Mouse (Mus musculus): ENCODE measurements around the gene Ube2l6.

Ube2l6 gene

GRCm38 (mm10) chr2:84798493-84798921 lies at the start of gene Ube2l6:
Ube2l6 (plus strand) TSS chr2:84798828.
- peak; percentile 57 for DNase-seq

GRCm38 (mm10) chr2:84750115-84750514 lies 48.5 kb upstream of the Ube2l6 start:
- DNase-seq = no peak

- DNase-seq = no peak
These were observed 42.4 kb upstream of the Ube2l6 start for GRCm38 (mm10) chr2:84756245-84756644.

- DNase-seq = no peak
These were observed 41.5 kb upstream of the Ube2l6 start for GRCm38 (mm10) chr2:84757026-84757682.

DNA sequence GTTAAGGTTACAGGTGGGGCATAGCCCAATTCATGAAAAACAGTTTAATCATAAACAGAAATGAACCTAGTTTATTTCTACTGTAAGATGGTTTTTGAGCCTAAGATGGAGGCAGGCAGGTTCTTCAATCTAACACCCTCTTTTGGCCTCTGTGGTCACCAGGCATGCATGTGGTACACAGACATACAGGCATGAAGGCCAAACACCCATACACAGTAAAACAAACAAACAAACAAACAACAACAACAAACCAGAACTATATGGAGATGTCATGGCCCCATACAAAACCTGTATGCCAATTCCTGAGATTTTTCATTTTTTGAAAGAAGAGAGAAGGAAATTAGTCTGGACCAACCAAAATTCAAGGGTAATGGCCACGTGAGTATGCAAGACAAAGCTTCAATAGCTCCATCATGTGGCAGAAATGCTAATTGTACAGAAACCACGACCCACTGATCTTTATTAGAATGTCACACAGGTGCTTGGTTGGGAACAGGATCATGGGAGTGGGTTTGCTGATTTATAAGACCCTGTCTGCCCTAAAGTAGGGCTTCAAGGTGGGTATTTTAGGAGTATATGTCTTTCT lies 40.0 kb upstream of the Ube2l6 start:
- peak; percentile 39 for DNase-seq

- no peak for DNase-seq
These were observed 37.9 kb upstream of the Ube2l6 start for GRCm38 (mm10) chr2:84760777-84761176.

GRCm38 (mm10) chr2:84761309-84761708 lies 37.3 kb upstream of the Ube2l6 start:
- DNase-seq = no peak

- no peak for DNase-seq
These were observed 36.8 kb upstream of the Ube2l6 start for GRCm38 (mm10) chr2:84761840-84762239.

- DNase-seq = no peak
These were observed 36.3 kb upstream of the Ube2l6 start for GRCm38 (mm10) chr2:84762295-84762694.

DNA sequence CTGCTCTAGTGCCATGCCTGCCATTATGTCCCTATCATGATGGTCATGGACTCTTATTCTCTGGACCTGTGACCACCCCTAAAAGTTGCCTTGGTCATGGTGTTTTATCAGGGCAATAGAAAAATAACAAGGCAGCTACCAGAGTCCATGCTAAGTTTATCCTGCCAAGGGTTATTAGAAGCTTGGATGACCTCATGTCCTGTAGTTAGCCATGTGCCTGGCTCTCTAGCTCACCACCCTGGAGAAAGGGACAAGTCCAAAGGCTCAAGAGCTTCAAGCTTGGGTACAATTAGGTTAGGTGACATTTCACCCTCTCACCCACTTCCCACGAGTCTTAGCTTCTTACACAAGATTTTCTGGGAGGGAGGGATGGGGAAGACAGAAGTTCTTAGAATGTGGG lies 35.8 kb upstream of the Ube2l6 start:
- no peak for DNase-seq

- no peak for DNase-seq
These were observed 28.1 kb upstream of the Ube2l6 start for GRCm38 (mm10) chr2:84770501-84770900.

GRCm38 (mm10) chr2:84772454-84772853 lies 26.2 kb upstream of the Ube2l6 start:
- no peak for DNase-seq

GRCm38 (mm10) chr2:84773195-84773594 lies 25.4 kb upstream of the Ube2l6 start:
- DNase-seq = no peak

GRCm38 (mm10) chr2:84774751-84775150 lies 23.9 kb upstream of the Ube2l6 start:
- peak; percentile 77 for DNase-seq

DNA sequence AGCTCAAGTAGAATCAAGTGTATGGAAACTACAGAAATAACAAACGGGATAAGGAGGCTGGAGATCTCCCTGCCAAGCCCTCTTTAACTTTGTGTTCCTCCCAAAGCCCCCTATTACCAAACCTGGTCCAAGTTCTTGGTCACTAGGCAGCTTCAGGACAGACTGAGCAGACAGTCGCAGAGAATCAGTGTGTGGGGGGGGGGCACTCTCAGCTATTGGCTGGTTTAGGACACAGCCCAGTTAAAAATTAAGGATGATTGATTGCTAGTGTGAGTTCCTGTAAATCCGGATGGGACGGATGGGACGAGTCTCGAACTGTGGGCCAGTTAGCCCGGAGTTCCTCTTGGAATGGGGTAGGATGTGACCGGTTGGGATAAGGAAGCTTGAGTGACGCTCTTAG lies 23.4 kb upstream of the Ube2l6 start, which contains the start of gene Serping1:
Gene Serping1, minus strand, starts transcription at position 204 of the 400 bp plus-strand sequence.
- no peak for DNase-seq

- DNase-seq = no peak
These were observed 23.0 kb upstream of the Ube2l6 start for GRCm38 (mm10) chr2:84775665-84776064.

DNA sequence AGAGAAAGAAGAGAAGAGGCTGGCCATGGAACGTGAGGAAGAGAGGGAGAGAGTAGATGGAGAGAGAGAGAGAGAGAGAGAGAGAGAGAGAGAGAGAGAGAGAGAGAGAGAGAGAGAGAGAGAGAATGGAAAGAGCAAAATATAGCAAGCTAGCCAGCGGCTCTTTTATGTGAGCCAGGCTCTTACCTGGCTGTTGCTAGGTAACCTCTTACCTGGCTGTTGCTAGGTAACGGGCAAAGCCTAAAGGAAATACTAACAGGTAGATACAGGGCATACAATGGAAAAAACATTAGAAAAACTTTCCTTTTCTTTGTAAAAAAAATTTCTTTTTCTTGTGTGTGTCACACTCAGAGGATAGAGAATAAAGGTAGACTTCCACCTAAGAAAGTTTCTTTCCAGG lies 20.9 kb upstream of the Ube2l6 start:
- DNase-seq = no peak

- DNase-seq = no peak
These were observed 19.4 kb upstream of the Ube2l6 start for GRCm38 (mm10) chr2:84779210-84779609.

- DNase-seq = no peak
These were observed 15.3 kb upstream of the Ube2l6 start for GRCm38 (mm10) chr2:84783315-84783714.

DNA sequence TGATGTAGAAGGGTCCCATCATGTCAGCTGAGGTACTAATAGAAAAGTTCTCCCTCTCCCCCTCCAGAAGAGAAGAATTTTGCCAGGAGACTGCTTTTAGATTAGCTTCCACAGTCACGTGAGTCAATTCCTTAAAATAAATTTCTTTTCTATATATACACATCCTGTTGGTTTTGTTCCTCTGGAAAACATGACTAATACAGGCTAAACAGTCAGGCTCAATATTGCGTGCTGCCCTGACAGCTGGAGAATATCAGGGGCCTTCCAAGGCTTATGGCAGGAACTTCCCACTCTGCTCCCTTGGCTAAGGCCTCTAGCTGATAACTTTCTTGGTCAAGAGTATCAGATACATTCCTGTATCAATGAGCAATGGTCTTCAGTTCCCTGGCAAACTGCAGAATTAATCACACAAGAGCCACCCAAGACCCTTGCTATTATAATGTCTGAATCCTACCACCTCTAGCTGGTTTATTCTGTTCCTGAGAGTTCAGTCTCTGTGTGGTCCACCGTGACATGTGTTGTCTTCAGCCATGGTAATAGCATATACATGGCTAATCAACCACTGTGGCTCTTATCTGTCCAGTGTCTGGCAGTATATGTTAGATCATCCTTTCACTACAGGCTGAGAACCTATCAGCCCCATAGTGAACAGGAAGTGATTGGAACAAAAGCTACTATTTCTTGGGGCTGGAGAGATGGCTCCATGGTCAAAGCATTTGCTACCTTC lies 14.6 kb upstream of the Ube2l6 start:
- no peak for DNase-seq

- DNase-seq = no peak
These were observed 10.3 kb upstream of the Ube2l6 start for GRCm38 (mm10) chr2:84788316-84788715.

- no peak for DNase-seq
These were observed 8.2 kb upstream of the Ube2l6 start for GRCm38 (mm10) chr2:84790418-84790817.

DNA sequence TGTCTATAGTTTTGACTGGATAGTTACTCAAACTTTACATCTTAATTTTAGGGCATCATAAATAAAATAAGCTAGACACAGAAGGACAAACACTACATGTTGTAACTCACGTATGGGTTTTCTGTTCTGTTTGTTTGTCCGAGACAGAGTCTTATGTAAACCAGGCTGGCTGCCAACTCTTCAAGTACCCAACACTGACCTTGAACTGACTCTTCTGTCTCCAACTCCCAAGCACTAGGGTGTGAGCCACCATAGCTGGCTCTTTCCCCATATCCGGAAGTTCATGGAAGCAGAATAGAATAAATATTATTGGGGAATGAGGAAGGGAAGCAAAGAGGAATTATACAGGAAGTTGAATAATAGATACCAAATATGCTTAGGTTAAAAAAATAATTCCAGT lies 6.1 kb upstream of the Ube2l6 start:
- DNase-seq = no peak

- DNase-seq = no peak
These were observed 5.5 kb upstream of the Ube2l6 start for GRCm38 (mm10) chr2:84793154-84793553.

All from cerebellum, adult 11 months (tissue).